Mouse (Mus musculus): ENCODE measurements around the gene Plvap. TPM values are rescaled to one million over a fixed set of nuclear protein-coding genes. Genes with fewer than 3 reads are reported as not detected.
A peak's percentile ranks its signal among the peaks of the same experiment; 100 is the strongest.

Gene Plvap
- polyA plus RNA-seq, 1 experiment from 2014 or later: 59.0 TPM

GRCm38 (mm10) chr8:71516786-71517185, 5.2 kb upstream of the Plvap start:
- Histone ChIP-seq H3K27me3 (replicated peaks; ENCODE audit: control insufficient read depth, insufficient read depth, low read length) (no peaks in the 10 kb centered on the region), H3K9ac (ENCODE audit: low read depth, low read length) (no peak overlapping the region), H3K9me3 (ENCODE audit: control insufficient read depth, low read length) (no peaks in the 10 kb centered on the region), H3K4me3 (ENCODE audit: low read depth, low read length) (no peak overlapping the region), H3K27ac (replicated peaks; ENCODE audit: low read depth, low read length) (no peak overlapping the region), H3K4me1 (ENCODE audit: control insufficient read depth, insufficient read depth, low read length) (no peaks in the 10 kb centered on the region), H3K4me2 (ENCODE audit: low read depth, low read length) (no peak overlapping the region), H3K36me3 (ENCODE audit: control insufficient read depth, insufficient read depth, low read length) (no peaks in the 10 kb centered on the region)
- no peak for ATAC-seq (ENCODE audit: low read depth)
- no peak for DNase-seq (ENCODE audit: low spot score)
- WGBS: 5% methylated on average over 6 of the region's 6 CpGs

GRCm38 (mm10) chr8:71515043-71515442, 3.5 kb upstream of the Plvap start:
- ATAC-seq (ENCODE audit: low read depth) (no peak), DNase-seq (ENCODE audit: low spot score) (no peak)
- H3K36me3 ChIP-seq (ENCODE audit: control insufficient read depth, insufficient read depth, low read length): no peaks in the 10 kb centered on the region
- H3K4me2 ChIP-seq (ENCODE audit: low read depth, low read length): no peak overlapping the region
- 66% methylated on average over 5 of the region's 5 CpGs for WGBS
- no peak overlapping the region for H3K27ac ChIP-seq (replicated peaks; ENCODE audit: low read depth, low read length)
- no peaks in the 10 kb centered on the region; the same call in 1 of the 2 replicates for H3K27me3 ChIP-seq (replicated peaks; ENCODE audit: control insufficient read depth, insufficient read depth, low read length)
- no peak overlapping the region for H3K9ac ChIP-seq (ENCODE audit: low read depth, low read length)
- no peaks in the 10 kb centered on the region for H3K4me1 ChIP-seq (ENCODE audit: control insufficient read depth, insufficient read depth, low read length)
- no peak overlapping the region for H3K4me3 ChIP-seq (ENCODE audit: low read depth, low read length)
- H3K9me3 ChIP-seq (ENCODE audit: control insufficient read depth, low read length): no peaks in the 10 kb centered on the region

GRCm38 (mm10) chr8:71513018-71513754, 1.6 kb upstream of the Plvap start:
- Histone ChIP-seq H3K4me2 (ENCODE audit: low read depth, low read length) (no peak overlapping the region), H3K9ac (ENCODE audit: low read depth, low read length) (no peak overlapping the region), H3K9me3 (ENCODE audit: control insufficient read depth, low read length) (no peaks in the 10 kb centered on the region), H3K27me3 (replicated peaks; ENCODE audit: control insufficient read depth, insufficient read depth, low read length) (peaks cover 13% of the 10 kb centered on the region), H3K4me1 (ENCODE audit: control insufficient read depth, insufficient read depth, low read length) (no peaks in the 10 kb centered on the region), H3K27ac (replicated peaks; ENCODE audit: low read depth, low read length) (no peak overlapping the region), H3K36me3 (ENCODE audit: control insufficient read depth, insufficient read depth, low read length) (no peaks in the 10 kb centered on the region), H3K4me3 (ENCODE audit: low read depth, low read length) (no peak overlapping the region)
- DNase-seq (ENCODE audit: low spot score) (no peak), ATAC-seq (ENCODE audit: low read depth) (no peak)
- WGBS: 55% methylated on average over 10 of the region's 15 CpGs

- DNase-seq (ENCODE audit: low spot score): no peak
These were observed 2.2 kb downstream of the Plvap start for GRCm38 (mm10) chr8:71509316-71509715.

GRCm38 (mm10) chr8:71507589-71508104, 3.9 kb downstream of the Plvap start:
- peak overlapping the region; percentile 42; the same call in 1 of the 2 replicates for H3K9ac ChIP-seq (ENCODE audit: low read depth, low read length)
- under 1% methylated on average over 52 of the region's 61 CpGs for WGBS

More at GRCm38 (mm10) chr8:71509316-71509715, 2.2 kb downstream of the Plvap start:
- Histone ChIP-seq H3K27me3 (replicated peaks; ENCODE audit: control insufficient read depth, insufficient read depth, low read length) (peaks cover 40% of the 10 kb centered on the region), H3K9me3 (ENCODE audit: control insufficient read depth, low read length) (no peaks in the 10 kb centered on the region), H3K4me2 (ENCODE audit: low read depth, low read length) (no peak overlapping the region), H3K27ac (replicated peaks; ENCODE audit: low read depth, low read length) (no peak overlapping the region), H3K36me3 (ENCODE audit: control insufficient read depth, insufficient read depth, low read length) (no peaks in the 10 kb centered on the region), H3K4me1 (ENCODE audit: control insufficient read depth, insufficient read depth, low read length) (no peaks in the 10 kb centered on the region), H3K9ac (ENCODE audit: low read depth, low read length) (no peak overlapping the region), H3K4me3 (ENCODE audit: low read depth, low read length) (no peak overlapping the region)
- WGBS: 29% methylated on average over 1 of the region's 2 CpGs
- ATAC-seq (ENCODE audit: low read depth): no peak

GRCm38 (mm10) chr8:71505979-71506378, 5.6 kb downstream of the Plvap start:
- Histone ChIP-seq H3K36me3 (ENCODE audit: control insufficient read depth, insufficient read depth, low read length) (no peaks in the 10 kb centered on the region), H3K4me2 (ENCODE audit: low read depth, low read length) (no peak overlapping the region), H3K4me1 (ENCODE audit: control insufficient read depth, insufficient read depth, low read length) (no peaks in the 10 kb centered on the region), H3K4me3 (ENCODE audit: low read depth, low read length) (no peak overlapping the region), H3K9ac (ENCODE audit: low read depth, low read length) (no peak overlapping the region), H3K27ac (replicated peaks; ENCODE audit: low read depth, low read length) (no peak overlapping the region), H3K27me3 (replicated peaks; ENCODE audit: control insufficient read depth, insufficient read depth, low read length) (peaks cover 40% of the 10 kb centered on the region), H3K9me3 (ENCODE audit: control insufficient read depth, low read length) (no peaks in the 10 kb centered on the region)
- 73% methylated on average over 4 of the region's 4 CpGs for WGBS
- DNase-seq (ENCODE audit: low spot score): no peak
- ATAC-seq (ENCODE audit: low read depth): no peak

More at GRCm38 (mm10) chr8:71507589-71508104, 3.9 kb downstream of the Plvap start:
- Histone ChIP-seq H3K4me1 (ENCODE audit: control insufficient read depth, insufficient read depth, low read length) (no peaks in the 10 kb centered on the region), H3K4me2 (ENCODE audit: low read depth, low read length) (peak overlapping the region; percentile 67), H3K4me3 (ENCODE audit: low read depth, low read length) (peak overlapping the region; percentile 43), H3K9me3 (ENCODE audit: control insufficient read depth, low read length) (no peaks in the 10 kb centered on the region), H3K36me3 (ENCODE audit: control insufficient read depth, insufficient read depth, low read length) (no peaks in the 10 kb centered on the region), H3K27me3 (replicated peaks; ENCODE audit: control insufficient read depth, insufficient read depth, low read length) (peaks cover 40% of the 10 kb centered on the region), H3K27ac (replicated peaks; ENCODE audit: low read depth, low read length) (no peak overlapping the region)
- DNase-seq (ENCODE audit: low spot score) (peak; percentile 94), ATAC-seq (ENCODE audit: low read depth) (peak; percentile 81)

GRCm38 (mm10) chr8:71505326-71505725, 6.2 kb downstream of the Plvap start:
- Histone ChIP-seq H3K4me3 (ENCODE audit: low read depth, low read length) (no peak overlapping the region), H3K9ac (ENCODE audit: low read depth, low read length) (no peak overlapping the region), H3K4me1 (ENCODE audit: control insufficient read depth, insufficient read depth, low read length) (no peaks in the 10 kb centered on the region), H3K36me3 (ENCODE audit: control insufficient read depth, insufficient read depth, low read length) (no peaks in the 10 kb centered on the region), H3K27ac (replicated peaks; ENCODE audit: low read depth, low read length) (no peak overlapping the region), H3K9me3 (ENCODE audit: control insufficient read depth, low read length) (no peaks in the 10 kb centered on the region), H3K4me2 (ENCODE audit: low read depth, low read length) (no peak overlapping the region), H3K27me3 (replicated peaks; ENCODE audit: control insufficient read depth, insufficient read depth, low read length) (peaks cover 40% of the 10 kb centered on the region)
- ATAC-seq (ENCODE audit: low read depth) (no peak), DNase-seq (ENCODE audit: low spot score) (no peak)
- WGBS: 98% methylated on average over 4 of the region's 4 CpGs

GRCm38 (mm10) chr8:71504349-71504748, 7.2 kb downstream of the Plvap start:
- H3K4me1 ChIP-seq (ENCODE audit: control insufficient read depth, insufficient read depth, low read length): no peaks in the 10 kb centered on the region
- peaks cover 36% of the 10 kb centered on the region for H3K27me3 ChIP-seq (replicated peaks; ENCODE audit: control insufficient read depth, insufficient read depth, low read length)
- H3K4me2 ChIP-seq (ENCODE audit: low read depth, low read length): no peak overlapping the region
- ATAC-seq (ENCODE audit: low read depth): no peak
- DNase-seq (ENCODE audit: low spot score): no peak
- H3K9me3 ChIP-seq (ENCODE audit: control insufficient read depth, low read length): no peaks in the 10 kb centered on the region
- no peak overlapping the region for H3K9ac ChIP-seq (ENCODE audit: low read depth, low read length)
- no peaks in the 10 kb centered on the region for H3K36me3 ChIP-seq (ENCODE audit: control insufficient read depth, insufficient read depth, low read length)
- WGBS: 91% methylated on average over 4 of the region's 4 CpGs
- H3K27ac ChIP-seq (replicated peaks; ENCODE audit: low read depth, low read length): no peak overlapping the region
- H3K4me3 ChIP-seq (ENCODE audit: low read depth, low read length): no peak overlapping the region

Data from embryonic facial prominence, embryonic 14.5 days (tissue).